Mouse (Mus musculus) MEL (cell line): ENCODE data around the gene Osbpl11. TPM values are rescaled to one million over a fixed set of nuclear protein-coding genes. Genes with fewer than 3 reads are reported as not detected.

ENCODE experiments used
- DNase-seq: peaks from one replicate; pipeline ENCODE4 v3.0.0; 2011; ENCODE audit warnings: low read depth, low spot score
- H3K27ac ChIP-seq: 2 replicates; pipeline ENCODE4 v1.5.1; 2012; ENCODE audit warnings: low read depth, mild to moderate bottlenecking, control low read depth, low read length, moderate library complexity; ENCODE audit not compliant: control insufficient read depth
- H3K27me3 ChIP-seq, 2 experiments: fragments of 150-350 bp in 1 of 2; sonication (generic) in 1 of 2; 2 replicates each; pipeline ENCODE4 v1.6.1; 2012; ENCODE audit warnings: low read length in 2 of 2, mild to moderate bottlenecking in 2 of 2, improper control_type of control experiment in 1 of 2, moderate library complexity in 1 of 2; ENCODE audit not compliant: insufficient read depth in 2 of 2, control insufficient read depth in 1 of 2
- H3K36me3 ChIP-seq, 2 experiments: 2 replicates each; pipeline ENCODE4 v1.6.1; 2012 to 2014; ENCODE audit warnings: low read length in 2 of 2, improper control_type of control experiment in 1 of 2, inconsistent platforms in 1 of 2, mild to moderate bottlenecking in 1 of 2; ENCODE audit not compliant: insufficient read depth in 2 of 2, control insufficient read depth in 1 of 2
- H3K4me1 ChIP-seq, 2 experiments: fragments of 150-350 bp in 1 of 2; sonication (generic) in 1 of 2; 2 replicates each; pipeline ENCODE4 v1.6.1; 2012; ENCODE audit warnings: low read length in 2 of 2, improper control_type of control experiment in 1 of 2, mild to moderate bottlenecking in 1 of 2; ENCODE audit not compliant: insufficient read depth in 2 of 2, control insufficient read depth in 1 of 2
- H3K4me3 ChIP-seq, 2 experiments: fragments of 150-350 bp in 1 of 2; sonication (generic) in 1 of 2; 2 replicates each; pipeline ENCODE4 v1.5.1; 2012; ENCODE audit warnings: low read depth in 2 of 2, low read length in 2 of 2, mild to moderate bottlenecking in 2 of 2, moderate library complexity in 2 of 2, control low read depth in 1 of 2, improper control_type of control experiment in 1 of 2; ENCODE audit not compliant: control insufficient read depth in 1 of 2, insufficient read depth in 1 of 2
- H3K79me2 ChIP-seq: 2 replicates; pipeline ENCODE4 v1.6.1; 2012; ENCODE audit warnings: mild to moderate bottlenecking, low read length, moderate library complexity; ENCODE audit not compliant: control insufficient read depth, poor library complexity, insufficient read depth
- H3K9ac ChIP-seq: 2 replicates; pipeline ENCODE4 v1.6.1; 2012; ENCODE audit warnings: low read depth, mild to moderate bottlenecking, control low read depth, low read length, moderate library complexity; ENCODE audit not compliant: control insufficient read depth, poor library complexity, severe bottlenecking
- H3K9me3 ChIP-seq: fragments of 150-350 bp; sonication (generic); replicated peaks from 2 replicates; pipeline ENCODE4 v1.6.1; 2012; ENCODE audit warnings: mild to moderate bottlenecking, low read length, improper control_type of control experiment, moderate library complexity; ENCODE audit not compliant: insufficient read depth
- BHLHE40 ChIP-seq: IDR thresholded peaks from 2 replicates; pipeline ENCODE4 v1.6.1; 2012; ENCODE audit warnings: low read depth, mild to moderate bottlenecking, inconsistent platforms, low read length, improper control_type of control experiment, borderline replicate concordance
- CHD1 ChIP-seq: IDR thresholded peaks from 2 replicates; pipeline ENCODE4 v1.6.1; 2012; ENCODE audit warnings: low read depth, mild to moderate bottlenecking, inconsistent platforms, low read length, improper control_type of control experiment
- CHD2 ChIP-seq: IDR thresholded peaks from 2 replicates; pipeline ENCODE4 v1.6.1; 2011; ENCODE audit warnings: low read length, improper control_type of control experiment
- GABPA ChIP-seq: IDR thresholded peaks from 2 replicates; pipeline ENCODE4 v1.6.1; 2012; ENCODE audit warnings: low read depth, mild to moderate bottlenecking, inconsistent platforms, low read length, improper control_type of control experiment, moderate library complexity
- MAFK ChIP-seq: IDR thresholded peaks from 2 replicates; pipeline ENCODE4 v1.6.1; 2011; ENCODE audit warnings: low read depth, mild to moderate bottlenecking, low read length, improper control_type of control experiment, borderline replicate concordance
- MEF2A ChIP-seq: IDR thresholded peaks from 2 replicates; pipeline ENCODE4 v1.6.1; 2014; ENCODE audit warnings: low read depth, mild to moderate bottlenecking, inconsistent platforms, low read length, improper control_type of control experiment; ENCODE audit not compliant: poor library complexity, insufficient replicate concordance, severe bottlenecking; ENCODE audit errors: extremely low read depth
- MXI1 ChIP-seq: IDR thresholded peaks from 2 replicates; pipeline ENCODE4 v1.6.1; 2011; ENCODE audit warnings: mild to moderate bottlenecking, low read depth, low read length, improper control_type of control experiment
- NRF1 ChIP-seq: IDR thresholded peaks from 2 replicates; pipeline ENCODE4 v1.6.1; 2014; ENCODE audit warnings: low read depth, mild to moderate bottlenecking, inconsistent platforms, low read length, improper control_type of control experiment, moderate library complexity; ENCODE audit not compliant: poor library complexity, insufficient read depth, severe bottlenecking
- POLR2A ChIP-seq, 2 experiments: IDR thresholded peaks; 2 replicates each; pipeline ENCODE4 v1.6.1; 2011 to 2012; ENCODE audit warnings: low read length in 2 of 2, mild to moderate bottlenecking in 2 of 2, control low read depth in 1 of 2, improper control_type of control experiment in 1 of 2, low read depth in 1 of 2, moderate library complexity in 1 of 2; ENCODE audit not compliant: control insufficient read depth in 1 of 2, insufficient read depth in 1 of 2, poor library complexity in 1 of 2
- POLR2AphosphoS2 ChIP-seq: IDR thresholded peaks from 2 replicates; pipeline ENCODE4 v1.6.1; 2011; ENCODE audit warnings: low read length, improper control_type of control experiment
- POLR2AphosphoS5 ChIP-seq: IDR thresholded peaks from 2 replicates; pipeline ENCODE4 v1.6.1; 2012; ENCODE audit warnings: low read depth, borderline replicate concordance, mild to moderate bottlenecking, inconsistent platforms, low read length, moderate library complexity, mixed read lengths
- RAD21 ChIP-seq: IDR thresholded peaks from 2 replicates; pipeline ENCODE4 v1.6.1; 2011; ENCODE audit warnings: mild to moderate bottlenecking, low read depth, low read length, improper control_type of control experiment
- RCOR1 ChIP-seq: IDR thresholded peaks from 2 replicates; pipeline ENCODE4 v1.6.1; 2012; ENCODE audit warnings: low read depth, mild to moderate bottlenecking, inconsistent platforms, low read length, improper control_type of control experiment
- SIN3A ChIP-seq: IDR thresholded peaks from 2 replicates; pipeline ENCODE4 v1.6.1; 2012; ENCODE audit warnings: low read length, improper control_type of control experiment, inconsistent platforms
- SMC3 ChIP-seq: IDR thresholded peaks from 2 replicates; pipeline ENCODE4 v1.6.1; 2011; ENCODE audit warnings: low read depth, low read length, improper control_type of control experiment
- UBTF ChIP-seq: IDR thresholded peaks from 2 replicates; pipeline ENCODE4 v1.6.1; 2012; ENCODE audit warnings: low read depth, mild to moderate bottlenecking, inconsistent platforms, low read length, improper control_type of control experiment, moderate library complexity, borderline replicate concordance; ENCODE audit not compliant: insufficient read depth
- USF1 ChIP-seq: IDR thresholded peaks from 2 replicates; pipeline ENCODE4 v1.6.1; 2014; ENCODE audit warnings: low read depth, mild to moderate bottlenecking, inconsistent platforms, low read length, improper control_type of control experiment, moderate library complexity
- USF2 ChIP-seq, 2 experiments: IDR thresholded peaks; 2 replicates each; pipeline ENCODE4 v1.6.1; 2011 to 2012; ENCODE audit warnings: improper control_type of control experiment in 2 of 2, low read length in 2 of 2, borderline replicate concordance in 1 of 2, inconsistent platforms in 1 of 2, low read depth in 1 of 2, mild to moderate bottlenecking in 1 of 2; ENCODE audit not compliant: insufficient read depth in 1 of 2
- ZMIZ1 ChIP-seq: IDR thresholded peaks from 2 replicates; pipeline ENCODE4 v1.6.1; 2012; ENCODE audit warnings: low read depth, mild to moderate bottlenecking, inconsistent platforms, low read length, improper control_type of control experiment, moderate library complexity
- ZNF384 ChIP-seq: IDR thresholded peaks from 2 replicates; pipeline ENCODE4 v1.6.1; 2012; ENCODE audit warnings: low read depth, mild to moderate bottlenecking, inconsistent platforms, low read length, improper control_type of control experiment
- polyA plus RNA-seq, 2 experiments: library from polyadenylated mRNA; stranded (reverse) in 1 of 2; unstranded in 1 of 2; fragments of >175 nt in 1 of 2; fragments of >200 nt in 1 of 2; gene quantifications; 2 replicates each; pipeline versions ENCODE4 v1.2.1 to v1.2.4; 2012; ENCODE audit warnings: low replicate concordance in 2 of 2, low read depth in 1 of 2; ENCODE audit not compliant: insufficient read length in 2 of 2, insufficient read depth in 1 of 2, missing spikeins in 1 of 2
- total RNA-seq: library from RNA; depleted of rRNA; stranded (reverse); fragments of 300-350 nt; gene quantifications from 2 replicates; pipeline ENCODE4 v1.2.3, GENCODE M21; 2012

The Osbpl11 gene
- total and polyA plus RNA-seq, 3 experiments: 6.9 to 10.3 TPM; not detected in 1

DNA sequence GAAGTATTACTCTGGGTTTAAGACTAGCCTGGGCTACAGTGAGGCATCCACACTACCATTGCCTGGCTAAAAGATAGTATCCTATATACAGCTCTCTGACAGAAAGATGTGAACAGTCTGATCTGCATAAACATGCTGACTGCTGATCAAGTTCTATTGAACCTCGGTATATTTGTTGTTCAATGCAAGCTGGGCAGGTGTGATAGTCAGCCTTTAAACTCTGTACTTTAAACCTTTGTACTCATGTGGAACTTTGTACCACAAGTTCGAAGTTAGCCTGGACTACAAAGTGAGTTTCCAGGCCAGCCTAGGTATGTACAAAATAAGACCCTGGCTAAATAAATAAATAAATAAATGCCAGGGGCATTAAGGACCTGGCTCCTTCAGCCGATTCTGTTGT is 37.6 kb downstream of the Osbpl11 start:
- no peak overlapping the region for H3K4me3 ChIP-seq

DNA sequence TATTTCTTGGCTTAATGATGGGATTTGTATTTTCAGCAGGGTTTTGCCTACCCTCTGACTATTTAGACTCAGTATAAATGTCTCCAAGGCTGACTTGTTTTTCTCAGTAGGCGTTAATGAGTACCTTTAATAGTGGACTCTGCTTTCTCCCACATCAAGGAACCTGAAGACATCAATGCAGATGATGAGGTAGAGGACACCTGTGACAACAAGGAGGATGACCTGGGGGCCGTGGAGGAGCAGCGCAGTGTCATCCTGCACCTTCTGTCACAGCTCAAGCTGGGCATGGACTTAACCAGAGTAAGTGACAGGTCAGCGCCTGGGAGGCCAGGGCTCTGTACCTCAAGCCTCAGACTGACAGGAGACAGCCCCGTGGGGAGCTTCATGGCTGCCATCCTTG is 39.5 kb downstream of the Osbpl11 start:
- H3K27ac ChIP-seq: no peak overlapping the region
- H3K4me3 ChIP-seq: no peak overlapping the region
- TF ChIP-seq BHLHE40 (no peak), SIN3A (no peak), USF1 (no peak), UBTF (no peak), CHD1 (no peak), POLR2AphosphoS5 (no peak), MXI1 (no peak), USF2 (IDR thresholded peaks at IDR 0.05; ENCODE audit: borderline replicate concordance in 1 of 2, insufficient read depth in 1 of 2, low read depth in 1 of 2, low read length in 2 of 2) (no peak), ZMIZ1 (no peak)
- no peaks in the 10 kb centered on the region for H3K9me3 ChIP-seq
- H3K4me1 ChIP-seq: no peaks in the 10 kb centered on the region
- peaks cover 0 to 3% of the 10 kb centered on the region in 2 experiments; a peak in 1 of 4 replicates for H3K36me3 ChIP-seq
- no peak for DNase-seq
- H3K9ac ChIP-seq: no peak overlapping the region
- H3K79me2 ChIP-seq: no peaks in the 10 kb centered on the region
- no peaks in the 10 kb centered on the region for H3K27me3 ChIP-seq

More for the DNA sequence above, 37.6 kb downstream of the Osbpl11 start:
- no peak for TF ChIP-seq USF2 (IDR thresholded peaks at IDR 0.05; ENCODE audit: borderline replicate concordance in 1 of 2, insufficient read depth in 1 of 2, low read depth in 1 of 2, low read length in 2 of 2)
- TF ChIP-seq RCOR1: no peak
- TF ChIP-seq BHLHE40: no peak
- no peak for TF ChIP-seq POLR2AphosphoS2
- TF ChIP-seq NRF1: no peak
- no peak for TF ChIP-seq ZNF384
- no peak for TF ChIP-seq GABPA
- TF ChIP-seq RAD21: no peak
- TF ChIP-seq MEF2A: no peak
- no peak for TF ChIP-seq CHD2
- TF ChIP-seq POLR2A (IDR thresholded peaks at IDR 0.05; ENCODE audit: control insufficient read depth in 1 of 2, insufficient read depth in 1 of 2, low read depth in 1 of 2, low read length in 2 of 2, poor library complexity in 1 of 2): no peak
- no peak for TF ChIP-seq SMC3
- no peak for TF ChIP-seq MAFK
- TF ChIP-seq UBTF: no peak
- Histone ChIP-seq H3K9ac (no peak overlapping the region), H3K36me3 (no peaks in the 10 kb centered on the region), H3K4me1 (no peaks in the 10 kb centered on the region), H3K9me3 (no peaks in the 10 kb centered on the region), H3K79me2 (no peaks in the 10 kb centered on the region), H3K27ac (no peak overlapping the region), H3K27me3 (no peaks in the 10 kb centered on the region)
- no peak for DNase-seq
